Mouse (Mus musculus): ENCODE results near the gene Pnck. TPM values are rescaled to one million over a fixed set of nuclear protein-coding genes. Genes with fewer than 3 reads are reported as not detected.

The Pnck gene
- total RNA-seq, 2 experiments from 2014 or later, result 5.1 to 7.1 TPM

DNA sequence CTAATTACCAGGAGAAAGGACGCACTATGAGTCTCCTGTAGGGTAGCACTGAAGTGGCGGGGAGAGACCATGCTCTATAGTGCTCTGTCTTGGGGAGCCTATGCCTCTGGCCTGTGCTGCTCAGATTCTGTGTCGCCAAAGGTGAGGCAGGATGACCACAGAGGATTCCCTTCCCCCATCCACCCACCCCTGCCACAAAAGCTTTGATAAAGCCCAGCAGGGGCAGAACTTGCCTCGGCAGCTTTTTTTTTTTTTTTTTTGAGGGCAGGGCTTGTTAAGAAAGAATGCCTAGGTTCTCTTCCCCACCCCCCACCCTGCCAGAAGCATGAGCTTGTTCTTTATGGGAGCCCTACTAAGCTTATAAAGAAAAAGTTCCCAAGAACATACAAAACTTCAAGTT, 14.8 kb downstream of the Pnck start:
- intact Hi-C loops (cut with DNase I), result no loop called here
- DNase-seq, result no peak

DNA sequence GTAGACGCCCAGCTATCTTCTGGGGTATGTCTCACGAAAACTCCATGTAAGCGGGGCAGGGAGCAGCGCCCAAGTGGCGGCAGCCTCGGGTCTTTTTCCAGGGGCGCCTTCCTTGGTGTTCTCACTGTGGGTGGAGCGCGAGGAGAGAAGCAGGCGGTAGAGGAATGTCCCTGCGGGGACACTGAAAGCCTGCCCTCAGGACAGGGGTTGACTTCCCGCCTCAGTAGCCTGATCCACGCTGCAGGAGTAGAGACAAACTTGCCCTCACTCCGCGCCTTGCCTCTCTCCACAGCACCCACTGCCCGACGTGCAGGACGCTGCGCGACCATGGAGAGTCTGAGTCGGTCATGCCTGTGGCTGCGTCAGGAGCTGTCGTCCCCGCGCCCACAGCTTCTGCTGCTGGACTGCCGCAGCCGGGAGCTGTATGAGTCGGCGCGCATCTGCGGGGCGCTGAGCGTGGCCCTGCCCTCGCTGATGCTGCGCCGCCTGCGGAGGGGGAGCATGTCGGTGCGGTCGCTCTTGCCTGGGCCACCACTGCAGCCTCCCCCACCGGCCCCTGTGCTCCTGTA, 19.9 kb downstream of the Pnck start:
- DNase-seq, result no peak
- intact Hi-C loops (cut with DNase I), result no loop called here

DNA sequence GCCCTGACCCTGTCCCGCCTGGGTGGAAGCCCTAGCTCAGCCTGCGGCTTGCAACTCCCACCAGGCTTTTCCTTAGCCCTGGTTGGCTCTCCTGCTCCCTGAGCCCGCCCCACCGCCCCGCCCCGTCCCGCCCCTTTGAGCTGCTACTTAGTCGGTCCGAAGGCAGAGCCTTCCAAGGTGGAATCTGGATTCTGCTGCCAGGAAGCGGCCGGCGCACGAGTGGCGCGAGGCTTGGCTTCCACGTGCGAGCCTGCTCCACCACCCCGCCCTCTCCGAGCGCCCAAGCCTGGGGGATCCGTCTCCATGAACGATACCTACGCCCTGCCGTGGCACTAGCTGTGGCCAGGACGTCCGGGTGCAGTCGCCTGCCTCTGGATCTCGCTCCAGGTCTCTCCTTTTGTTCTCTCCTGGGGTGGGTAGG, 20.7 kb downstream of the Pnck start, which contains the start of gene Dusp9:
Gene Dusp9 (plus strand): TSS at position 165 of the 421 bp plus-strand sequence.
- peak in 1 of 2 experiments; percentile 17 for DNase-seq
- intact Hi-C loops (cut with DNase I), result no loop called here

DNA sequence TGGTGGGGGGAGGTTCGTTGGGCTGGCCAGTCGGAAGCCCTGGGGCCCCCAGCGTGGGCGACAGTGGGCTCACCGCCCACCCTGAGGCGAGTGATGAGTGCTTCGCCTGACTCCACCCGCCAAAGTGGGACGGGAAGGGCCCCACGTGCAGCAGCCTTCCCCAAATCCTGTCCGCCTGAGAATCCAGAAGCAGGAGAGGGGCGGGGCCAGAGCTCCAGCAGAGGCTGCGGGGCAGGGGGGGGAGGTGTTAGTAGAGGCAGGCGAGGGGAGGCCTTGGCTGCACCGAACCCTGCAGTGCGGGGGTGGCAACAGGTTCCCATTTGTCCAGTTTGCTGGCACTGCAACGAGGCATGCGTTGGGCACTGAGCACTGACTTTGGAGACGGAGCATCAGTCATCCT, 22.5 kb downstream of the Pnck start:
- DNase-seq, result no peak

DNA sequence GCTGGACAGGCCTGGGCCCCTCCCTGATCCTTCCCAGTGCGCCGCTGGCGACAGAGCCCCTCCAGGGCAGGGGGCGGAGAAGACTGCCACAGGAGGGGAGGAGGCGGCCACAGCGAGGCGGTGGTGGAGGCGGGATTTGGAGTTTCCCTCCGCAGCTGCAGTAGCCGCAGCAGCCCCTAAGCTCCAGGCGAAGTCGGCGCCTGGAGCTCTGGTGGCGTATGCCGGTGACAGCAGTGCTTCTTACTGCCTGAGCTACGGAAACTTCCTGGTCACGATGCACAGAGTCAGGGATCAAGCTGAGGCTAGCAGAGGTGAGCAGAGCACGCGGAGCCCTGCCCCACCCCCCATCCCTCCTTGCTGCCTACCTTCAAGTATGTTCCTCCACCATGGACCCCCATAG, 24.5 kb downstream of the Pnck start:
- intact Hi-C loops (cut with DNase I), result no loop called here

More for the DNA sequence above, 22.5 kb downstream of the Pnck start:
- intact Hi-C loops (cut with DNase I), result no loop called here

DNA sequence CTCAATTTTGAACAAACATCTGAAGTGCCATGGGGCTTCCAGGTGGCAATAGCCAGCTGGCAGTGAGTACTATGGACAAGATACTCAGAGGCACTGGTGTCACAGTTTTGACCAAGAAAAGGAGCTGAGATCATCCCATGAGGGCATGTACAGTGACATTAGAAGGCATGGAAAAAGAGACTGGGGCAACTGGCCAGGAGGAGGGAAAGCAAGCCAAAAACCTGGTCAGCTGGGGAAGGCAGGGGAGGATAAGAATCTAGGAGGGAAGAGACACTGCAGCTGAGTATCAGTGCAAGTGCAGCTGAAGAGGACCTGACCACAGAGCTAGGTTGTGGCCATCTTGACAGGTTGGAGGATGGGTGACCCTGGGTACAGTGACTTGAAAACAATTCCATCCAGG, 32.9 kb downstream of the Pnck start:
- DNase-seq, result no peak
- intact Hi-C loops (cut with DNase I), result no loop called here

More for the DNA sequence above, 24.5 kb downstream of the Pnck start:
- no peak for DNase-seq

DNA sequence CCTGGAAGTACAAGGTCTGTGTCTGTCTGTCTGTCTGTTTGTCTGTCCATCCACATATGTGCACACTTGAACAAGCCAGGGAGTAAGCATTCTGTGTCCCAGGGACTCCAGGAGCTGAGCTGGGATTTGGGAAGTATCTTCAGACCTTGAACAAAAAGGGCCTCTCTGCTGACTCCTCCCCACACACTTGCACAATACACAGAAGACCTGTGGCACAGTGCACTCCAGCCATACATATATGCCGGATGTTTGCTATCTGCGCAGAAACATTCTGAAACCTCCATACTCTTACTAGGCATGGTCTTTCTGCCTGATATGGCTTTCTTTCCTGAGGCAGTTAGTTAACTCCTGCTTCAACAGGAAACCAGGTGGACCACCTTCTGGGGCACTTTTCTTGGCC, 40.0 kb downstream of the Pnck start:
- intact Hi-C loops (cut with DNase I), result no loop called here
- no peak for DNase-seq

DNA sequence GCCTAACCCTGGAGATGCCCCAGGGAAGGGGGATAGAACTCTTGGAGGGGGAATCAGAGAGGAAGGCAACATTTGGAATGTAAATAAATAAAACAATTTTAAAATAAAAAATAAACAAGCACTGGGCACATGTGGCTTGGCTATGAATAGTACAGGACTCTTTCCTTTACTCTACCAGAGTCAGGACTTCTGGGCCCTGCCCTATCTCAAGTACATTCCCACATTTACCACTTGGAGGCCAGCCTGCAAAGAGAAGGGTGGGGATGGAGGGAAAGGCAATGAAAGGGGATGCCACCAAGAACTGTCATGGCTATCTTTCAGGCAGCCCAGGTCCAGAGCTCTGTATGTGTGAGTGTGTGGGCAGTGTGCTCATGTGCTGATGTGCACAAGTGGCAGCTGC, 40.5 kb downstream of the Pnck start:
- no peak for DNase-seq
- intact Hi-C loops (cut with DNase I), result no loop called here

DNA sequence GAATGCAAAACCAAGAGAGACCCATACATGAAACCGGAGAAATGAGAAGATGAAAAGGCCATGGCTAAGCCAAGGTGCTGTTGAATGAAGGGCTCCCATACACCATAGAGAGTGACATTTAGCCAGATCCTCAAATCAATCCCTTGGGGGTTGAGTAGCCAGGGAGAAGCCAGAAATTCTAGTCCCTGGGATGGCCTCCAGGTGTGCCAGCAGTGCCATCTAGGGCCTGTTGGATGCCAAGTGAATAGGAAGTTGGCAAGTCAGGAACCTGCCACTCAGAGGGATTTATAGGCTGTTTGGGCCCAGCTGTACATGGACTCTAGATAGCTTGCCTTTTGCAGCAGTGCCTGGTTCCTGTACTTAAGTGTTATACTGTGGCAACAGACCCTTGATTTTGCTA, 44.0 kb downstream of the Pnck start:
- intact Hi-C loops (cut with DNase I), result no loop called here
- DNase-seq, result no peak

DNA sequence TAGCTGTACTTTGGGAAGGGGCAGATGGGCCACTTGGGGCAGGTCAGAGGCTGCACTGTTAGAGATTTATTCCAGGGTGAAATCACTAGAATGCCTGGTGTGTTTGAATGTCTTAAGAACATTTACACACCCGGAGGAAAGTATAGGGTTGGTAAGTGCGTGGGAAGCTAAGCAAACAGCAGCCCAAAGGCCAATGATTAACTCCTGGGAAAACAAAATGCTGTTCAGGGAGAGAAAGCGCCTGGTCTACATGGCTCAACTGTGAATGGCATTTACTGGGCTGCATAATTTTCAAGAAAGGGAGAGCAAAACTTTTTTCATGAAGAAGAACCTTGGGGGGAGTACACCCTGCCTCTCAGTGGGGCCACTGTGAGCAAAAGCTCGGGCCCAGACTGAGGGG, 46.3 kb downstream of the Pnck start:
- intact Hi-C loops (cut with DNase I), result no loop called here
- DNase-seq, result no peak

Other genes starting within 250 kb of the Pnck start
- gene Zfp92, start 249.0 kb downstream of the Pnck start, total RNA-seq (2021), result not detected
- not detected for gene Trex2, start 224.8 kb downstream of the Pnck start, total RNA-seq (2021)
- 1 to 10 TPM; 6.8 to 6.9 TPM for gene Haus7, start 201.1 kb downstream of the Pnck start, total RNA-seq (2021)
- 100 to 1,000 TPM; 229 to 253 TPM for gene Bgn, start 176.5 kb downstream of the Pnck start, total RNA-seq (2021)
- under 1 TPM in 1 of 2 experiments, not detected in 1; 0.08 TPM for gene Atp2b3, start 157.0 kb downstream of the Pnck start, total RNA-seq (2021)
- gene Dusp9, start 20.7 kb downstream of the Pnck start, total RNA-seq (2021), result not detected
- 100 to 1,000 TPM; 130 to 145 TPM for gene Slc6a8, start 13.0 kb upstream of the Pnck start, total RNA-seq (2021)
- gene Bcap31, start 56.1 kb upstream of the Pnck start, total RNA-seq (2021), result 10 to 100 TPM; 74.2 to 83.4 TPM
- 10 to 100 TPM; 29.6 to 33.6 TPM for gene Abcd1, start 56.5 kb upstream of the Pnck start, total RNA-seq (2021)
- 1 to 10 TPM; 1.6 to 2.1 TPM for gene Plxnb3, start 97.0 kb upstream of the Pnck start, total RNA-seq (2021)
- 10 to 100 TPM; 31.0 to 33.7 TPM for gene Srpk3, start 114.3 kb upstream of the Pnck start, total RNA-seq (2021)
- gene Idh3g, start 126.8 kb upstream of the Pnck start, total RNA-seq (2021), result 100 to 1,000 TPM; 621 to 648 TPM
- 10 to 100 TPM; 79.0 to 89.6 TPM for gene Ssr4, start 126.9 kb upstream of the Pnck start, total RNA-seq (2021)
- 1 to 10 TPM; 1.4 to 1.5 TPM for gene Pdzd4, start 164.9 kb upstream of the Pnck start, total RNA-seq (2021)
- gene Avpr2, start 232.0 kb upstream of the Pnck start, total RNA-seq (2021), result not detected
- 1 to 10 TPM; 2.8 to 4.5 TPM for gene L1cam, start 236.0 kb upstream of the Pnck start, total RNA-seq (2021)